Mouse (Mus musculus): ENCODE measurements around the gene Gpr61. TPM values are rescaled to one million over a fixed set of nuclear protein-coding genes. Genes with fewer than 3 reads are reported as not detected.
A peak's percentile ranks its signal among the peaks of the same experiment; 100 is the strongest.

Gpr61 gene
- polyA plus RNA-seq, 1 experiment from 2014 or later = 4.3 TPM

DNA sequence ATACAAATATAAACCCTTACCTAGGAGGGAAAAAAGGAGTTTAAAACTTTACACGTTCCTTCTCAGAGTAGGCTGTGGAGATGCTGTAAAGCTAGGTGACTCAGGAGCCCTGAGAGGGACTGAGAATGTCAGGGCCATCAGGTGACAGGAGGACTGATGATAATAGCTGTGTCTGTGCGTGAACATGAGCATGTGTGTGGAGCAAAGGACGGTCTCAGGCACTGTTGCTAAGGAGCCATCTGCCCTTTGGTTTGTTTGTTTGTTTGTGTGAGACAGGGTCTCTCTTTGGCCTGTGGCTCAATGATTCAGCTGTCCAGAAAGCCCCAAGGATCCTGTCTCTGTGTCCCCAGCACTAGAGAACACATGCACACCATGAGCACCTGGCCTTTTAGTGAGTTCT is 33.6 kb downstream of the Gpr61 start:
- no peak for ATAC-seq
- H3K36me3 ChIP-seq (ENCODE audit: control insufficient read depth, insufficient read depth) = peaks cover 9% of the 10 kb centered on the region; the same call in 1 of the 2 replicates
- 90% methylated on average over 3 of the region's 3 CpGs for WGBS
- no peak overlapping the region for H3K9ac ChIP-seq (replicated peaks; ENCODE audit: low read depth, low read length)
- no peak overlapping the region for H3K27ac ChIP-seq (ENCODE audit: low read length)
- H3K4me1 ChIP-seq (replicated peaks; ENCODE audit: control insufficient read depth, insufficient read depth, low read length) = no peaks in the 10 kb centered on the region
- no peaks in the 10 kb centered on the region for H3K27me3 ChIP-seq (replicated peaks; ENCODE audit: control insufficient read depth, insufficient read depth, low read length)
- H3K4me2 ChIP-seq (ENCODE audit: low read length) = no peak overlapping the region
- H3K9me3 ChIP-seq (ENCODE audit: control insufficient read depth, low read length) = no peaks in the 10 kb centered on the region
- no peak overlapping the region for H3K4me3 ChIP-seq (replicated peaks; ENCODE audit: low read length)

DNA sequence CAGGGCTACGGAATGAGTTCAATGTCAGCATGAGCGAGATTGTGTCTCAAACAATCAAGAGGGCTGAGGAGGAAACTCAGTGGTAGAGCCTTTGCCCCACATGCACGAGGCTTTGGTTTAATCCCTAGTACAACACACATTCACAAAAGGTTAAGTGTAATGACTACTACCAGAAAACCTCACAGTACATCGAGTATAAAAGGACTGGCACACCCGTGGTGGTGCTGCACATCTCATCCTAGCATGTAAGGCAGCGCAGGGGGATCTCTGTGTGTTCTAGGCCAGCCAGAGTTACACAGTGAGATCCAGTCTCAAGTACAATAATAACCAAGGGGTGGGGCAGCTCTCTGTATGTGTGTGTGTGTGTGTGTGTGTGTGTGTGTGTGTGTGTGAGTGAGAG is 37.2 kb downstream of the Gpr61 start:
- no peak overlapping the region for H3K27ac ChIP-seq (ENCODE audit: low read length)
- H3K4me1 ChIP-seq (replicated peaks; ENCODE audit: control insufficient read depth, insufficient read depth, low read length) = no peaks in the 10 kb centered on the region
- H3K4me3 ChIP-seq (replicated peaks; ENCODE audit: low read length) = no peak overlapping the region
- ATAC-seq = no peak
- peaks cover 10% of the 10 kb centered on the region; the same call in 1 of the 2 replicates for H3K36me3 ChIP-seq (ENCODE audit: control insufficient read depth, insufficient read depth)
- H3K9ac ChIP-seq (replicated peaks; ENCODE audit: low read depth, low read length) = no peak overlapping the region
- WGBS = 92% methylated on average over 6 of the region's 6 CpGs
- H3K4me2 ChIP-seq (ENCODE audit: low read length) = no peak overlapping the region
- no peaks in the 10 kb centered on the region for H3K27me3 ChIP-seq (replicated peaks; ENCODE audit: control insufficient read depth, insufficient read depth, low read length)
- H3K9me3 ChIP-seq (ENCODE audit: control insufficient read depth, low read length) = no peaks in the 10 kb centered on the region

DNA sequence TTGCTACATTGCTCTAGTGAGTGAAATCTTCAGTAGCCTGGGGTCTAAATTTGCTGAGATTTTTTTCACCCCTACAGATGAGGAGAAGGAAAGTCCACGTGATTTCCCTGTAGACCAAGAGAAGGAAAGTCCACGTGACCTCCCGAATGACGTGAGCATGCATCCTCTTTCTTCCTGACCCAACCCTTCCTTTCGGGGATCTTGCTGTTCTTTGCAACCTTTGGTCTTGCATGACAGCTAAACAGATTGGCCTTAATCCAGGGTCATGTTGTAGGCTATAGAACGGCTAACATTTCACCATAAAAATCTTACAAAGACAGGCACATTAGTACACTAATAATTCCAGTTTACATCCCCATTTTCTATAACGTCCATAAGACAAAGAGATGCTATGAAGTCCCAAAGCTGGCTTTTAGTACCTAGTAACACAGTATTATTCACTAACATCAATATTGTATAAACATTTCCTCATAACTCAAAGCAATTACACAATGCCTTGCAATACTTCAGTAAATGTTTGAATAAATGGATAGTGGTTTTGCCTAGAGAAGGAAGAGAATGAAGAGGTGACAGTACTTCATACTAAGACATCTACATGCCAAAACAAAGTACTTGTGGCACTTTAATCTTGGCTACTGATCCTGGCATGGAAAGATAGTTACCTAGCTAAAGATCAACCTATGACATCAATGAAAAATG is 40.9 kb downstream of the Gpr61 start:
- ATAC-seq = no peak
- Histone ChIP-seq H3K4me2 (ENCODE audit: low read length) (no peak overlapping the region), H3K27ac (ENCODE audit: low read length) (no peak overlapping the region), H3K4me1 (replicated peaks; ENCODE audit: control insufficient read depth, insufficient read depth, low read length) (no peaks in the 10 kb centered on the region), H3K4me3 (replicated peaks; ENCODE audit: low read length) (no peak overlapping the region), H3K9ac (replicated peaks; ENCODE audit: low read depth, low read length) (no peak overlapping the region), H3K36me3 (ENCODE audit: control insufficient read depth, insufficient read depth) (peaks cover 12% of the 10 kb centered on the region), H3K27me3 (replicated peaks; ENCODE audit: control insufficient read depth, insufficient read depth, low read length) (no peaks in the 10 kb centered on the region), H3K9me3 (ENCODE audit: control insufficient read depth, low read length) (no peaks in the 10 kb centered on the region)
- 90% methylated on average over 7 of the region's 7 CpGs for WGBS

- H3K27ac ChIP-seq (ENCODE audit: low read length) = no peak overlapping the region
- no peaks in the 10 kb centered on the region for H3K27me3 ChIP-seq (replicated peaks; ENCODE audit: control insufficient read depth, insufficient read depth, low read length)
- peaks cover 14% of the 10 kb centered on the region for H3K36me3 ChIP-seq (ENCODE audit: control insufficient read depth, insufficient read depth)
- no peak overlapping the region for H3K9ac ChIP-seq (replicated peaks; ENCODE audit: low read depth, low read length)
- no peak overlapping the region for H3K4me3 ChIP-seq (replicated peaks; ENCODE audit: low read length)
- H3K4me1 ChIP-seq (replicated peaks; ENCODE audit: control insufficient read depth, insufficient read depth, low read length) = no peaks in the 10 kb centered on the region
- no peak for ATAC-seq
- no peaks in the 10 kb centered on the region for H3K9me3 ChIP-seq (ENCODE audit: control insufficient read depth, low read length)
- H3K4me2 ChIP-seq (ENCODE audit: low read length) = no peak overlapping the region
- 72% methylated on average over 4 of the region's 4 CpGs for WGBS
Measured at GRCm38 (mm10) chr3:108112666-108113065, 42.0 kb downstream of the Gpr61 start.

DNA sequence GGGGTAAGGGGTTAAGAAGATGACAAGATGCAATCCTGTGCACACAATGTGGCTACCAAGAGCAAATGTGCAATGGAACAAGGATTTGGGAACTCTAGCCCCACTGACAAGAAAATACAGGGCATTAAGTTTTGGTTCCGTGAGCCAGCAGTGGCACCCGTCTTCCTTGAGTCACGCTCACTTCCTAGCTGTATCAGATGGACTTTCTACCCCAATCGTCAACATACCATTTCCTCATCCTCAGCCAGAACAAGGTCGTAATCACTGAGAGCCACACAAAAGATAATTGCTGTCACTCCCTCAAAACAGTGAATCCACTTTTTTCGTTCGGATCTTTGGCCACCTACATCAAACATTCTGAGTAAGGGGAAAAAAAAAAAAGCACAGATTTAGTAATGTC is 42.4 kb downstream of the Gpr61 start:
- ATAC-seq = no peak
- no peak overlapping the region for H3K4me3 ChIP-seq (replicated peaks; ENCODE audit: low read length)
- no peak overlapping the region for H3K4me2 ChIP-seq (ENCODE audit: low read length)
- no peaks in the 10 kb centered on the region for H3K9me3 ChIP-seq (ENCODE audit: control insufficient read depth, low read length)
- H3K27ac ChIP-seq (ENCODE audit: low read length) = no peak overlapping the region
- no peak overlapping the region for H3K9ac ChIP-seq (replicated peaks; ENCODE audit: low read depth, low read length)
- no peaks in the 10 kb centered on the region for H3K27me3 ChIP-seq (replicated peaks; ENCODE audit: control insufficient read depth, insufficient read depth, low read length)
- H3K4me1 ChIP-seq (replicated peaks; ENCODE audit: control insufficient read depth, insufficient read depth, low read length) = no peaks in the 10 kb centered on the region
- peaks cover 14% of the 10 kb centered on the region for H3K36me3 ChIP-seq (ENCODE audit: control insufficient read depth, insufficient read depth)
- WGBS = 80% methylated on average over 7 of the region's 7 CpGs

GRCm38 (mm10) chr3:108111320-108111719 is 43.4 kb downstream of the Gpr61 start:
- H3K27me3 ChIP-seq (replicated peaks; ENCODE audit: control insufficient read depth, insufficient read depth, low read length) = no peaks in the 10 kb centered on the region
- peaks cover 14% of the 10 kb centered on the region for H3K36me3 ChIP-seq (ENCODE audit: control insufficient read depth, insufficient read depth)
- H3K4me2 ChIP-seq (ENCODE audit: low read length) = no peak overlapping the region
- no peak overlapping the region for H3K9ac ChIP-seq (replicated peaks; ENCODE audit: low read depth, low read length)
- H3K27ac ChIP-seq (ENCODE audit: low read length) = no peak overlapping the region
- no peak overlapping the region for H3K4me3 ChIP-seq (replicated peaks; ENCODE audit: low read length)
- 84% methylated on average over 5 of the region's 5 CpGs for WGBS
- no peak for ATAC-seq
- no peaks in the 10 kb centered on the region for H3K4me1 ChIP-seq (replicated peaks; ENCODE audit: control insufficient read depth, insufficient read depth, low read length)
- no peaks in the 10 kb centered on the region for H3K9me3 ChIP-seq (ENCODE audit: control insufficient read depth, low read length)

DNA sequence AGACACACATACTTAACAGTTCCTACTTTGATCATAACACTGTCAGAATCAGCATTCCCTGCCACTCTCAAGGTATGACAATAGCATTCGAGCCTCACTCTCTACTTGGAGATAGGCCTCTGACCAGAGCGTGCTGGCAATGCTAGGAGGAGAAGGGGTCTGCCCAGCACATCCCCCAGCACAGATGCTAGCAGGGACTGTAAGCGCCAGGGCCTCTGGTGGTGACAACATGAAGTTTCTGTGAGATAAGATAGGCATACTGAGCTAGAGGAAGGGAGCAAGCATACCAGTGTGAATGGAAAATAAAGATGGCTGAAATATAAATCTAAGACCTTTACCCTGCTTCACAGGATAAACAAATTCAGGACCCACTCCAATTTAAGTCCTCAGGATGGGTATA is 49.4 kb downstream of the Gpr61 start:
- H3K27me3 ChIP-seq (replicated peaks; ENCODE audit: control insufficient read depth, insufficient read depth, low read length) = no peaks in the 10 kb centered on the region
- no peak overlapping the region for H3K27ac ChIP-seq (ENCODE audit: low read length)
- WGBS = 86% methylated on average over 3 of the region's 3 CpGs
- H3K4me1 ChIP-seq (replicated peaks; ENCODE audit: control insufficient read depth, insufficient read depth, low read length) = peaks cover 15% of the 10 kb centered on the region
- peaks cover 10% of the 10 kb centered on the region; the same call in 1 of the 2 replicates for H3K36me3 ChIP-seq (ENCODE audit: control insufficient read depth, insufficient read depth)
- no peak overlapping the region for H3K9ac ChIP-seq (replicated peaks; ENCODE audit: low read depth, low read length)
- H3K4me2 ChIP-seq (ENCODE audit: low read length) = no peak overlapping the region
- ATAC-seq = no peak
- no peaks in the 10 kb centered on the region for H3K9me3 ChIP-seq (ENCODE audit: control insufficient read depth, low read length)
- no peak overlapping the region for H3K4me3 ChIP-seq (replicated peaks; ENCODE audit: low read length)

- 37% methylated on average over 6 of the region's 6 CpGs for WGBS
- Histone ChIP-seq H3K36me3 (ENCODE audit: control insufficient read depth, insufficient read depth) (peaks cover 4% of the 10 kb centered on the region; the same call in 1 of the 2 replicates), H3K27me3 (replicated peaks; ENCODE audit: control insufficient read depth, insufficient read depth, low read length) (no peaks in the 10 kb centered on the region), H3K4me2 (ENCODE audit: low read length) (no peak overlapping the region), H3K4me1 (replicated peaks; ENCODE audit: control insufficient read depth, insufficient read depth, low read length) (peaks cover 15% of the 10 kb centered on the region), H3K9me3 (ENCODE audit: control insufficient read depth, low read length) (no peaks in the 10 kb centered on the region), H3K4me3 (replicated peaks; ENCODE audit: low read length) (no peak overlapping the region), H3K27ac (ENCODE audit: low read length) (peak overlapping the region; percentile 25), H3K9ac (replicated peaks; ENCODE audit: low read depth, low read length) (no peak overlapping the region)
- peak; percentile 27; the same call in 1 of the 2 replicates for ATAC-seq
Measured at GRCm38 (mm10) chr3:108102075-108102474, 52.6 kb downstream of the Gpr61 start.

DNA sequence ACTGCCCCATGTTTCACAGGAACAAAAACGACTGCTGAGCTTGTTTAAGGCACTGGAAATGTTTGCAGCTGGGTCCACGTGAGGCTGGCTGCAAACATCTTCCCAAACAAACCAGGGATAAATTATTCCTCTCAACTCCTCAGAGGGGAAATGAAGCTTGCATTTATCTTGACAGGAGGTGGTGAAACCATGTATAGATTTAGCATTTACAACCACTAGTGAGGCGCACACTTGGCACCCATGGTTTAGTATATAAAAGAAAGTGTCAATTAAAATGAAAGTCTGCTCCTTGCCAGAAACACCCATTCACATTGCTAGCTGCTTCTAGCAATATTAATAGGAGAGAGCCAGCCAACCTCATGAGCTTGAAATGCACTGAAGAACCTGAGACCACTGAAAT is 53.1 kb downstream of the Gpr61 start:
- H3K9me3 ChIP-seq (ENCODE audit: control insufficient read depth, low read length) = no peaks in the 10 kb centered on the region
- no peak overlapping the region for H3K4me3 ChIP-seq (replicated peaks; ENCODE audit: low read length)
- H3K27me3 ChIP-seq (replicated peaks; ENCODE audit: control insufficient read depth, insufficient read depth, low read length) = no peaks in the 10 kb centered on the region
- H3K4me2 ChIP-seq (ENCODE audit: low read length) = no peak overlapping the region
- peak; percentile 92 for ATAC-seq
- 5% methylated on average over 3 of the region's 3 CpGs for WGBS
- no peak overlapping the region for H3K9ac ChIP-seq (replicated peaks; ENCODE audit: low read depth, low read length)
- peaks cover 4% of the 10 kb centered on the region; the same call in 1 of the 2 replicates for H3K36me3 ChIP-seq (ENCODE audit: control insufficient read depth, insufficient read depth)
- peaks cover 15% of the 10 kb centered on the region for H3K4me1 ChIP-seq (replicated peaks; ENCODE audit: control insufficient read depth, insufficient read depth, low read length)
- peak overlapping the region; percentile 63 for H3K27ac ChIP-seq (ENCODE audit: low read length)

All from forebrain, embryonic 16.5 days (tissue).